Mouse (Mus musculus) hindbrain, embryonic 11.5 days (tissue): ENCODE results near the gene Pigr. TPM values are rescaled to one million over a fixed set of nuclear protein-coding genes. Genes with fewer than 3 reads are reported as not detected.

ENCODE experiments used
- ATAC-seq: fragments of 200-750 bp; cut with Nextera tagmentation; 2 replicates; pipeline ENCODE4 v1.8.0; 2017; ENCODE audit warnings: mild to moderate bottlenecking, moderate TSS enrichment, moderate library complexity; ENCODE audit not compliant: low FRiP score
- DNase-seq: peaks from one replicate; pipeline ENCODE4 v3.0.0-alpha.2; 2015; ENCODE audit warnings: low spot score
- H3K27ac ChIP-seq: fragments of 300-500 bp; sonication (generic); 2 replicates; pipeline ENCODE4 v1.5.1; 2014; ENCODE audit warnings: mild to moderate bottlenecking, low read depth, low read length
- H3K27me3 ChIP-seq: fragments of 300-500 bp; sonication (generic); 2 replicates; pipeline ENCODE4 v1.6.1; 2014; ENCODE audit warnings: mild to moderate bottlenecking, low read length, moderate library complexity, mixed read lengths; ENCODE audit not compliant: control insufficient read depth, insufficient read depth
- H3K36me3 ChIP-seq: fragments of 300-500 bp; sonication (generic); 2 replicates; pipeline ENCODE4 v1.6.1; 2014; ENCODE audit warnings: mild to moderate bottlenecking, low read length, moderate library complexity, mixed read lengths; ENCODE audit not compliant: control insufficient read depth, insufficient read depth
- H3K4me1 ChIP-seq: fragments of 300-500 bp; sonication (generic); replicated peaks from 2 replicates; pipeline ENCODE4 v1.6.1; 2014; ENCODE audit warnings: low read length, mixed read lengths; ENCODE audit not compliant: control insufficient read depth, insufficient read depth
- H3K4me2 ChIP-seq: fragments of 300-500 bp; sonication (generic); replicated peaks from 2 replicates; pipeline ENCODE4 v1.6.1; 2014; ENCODE audit warnings: mild to moderate bottlenecking, low read depth, low read length
- H3K4me3 ChIP-seq: fragments of 300-500 bp; sonication (generic); 2 replicates; pipeline ENCODE4 v1.5.1; 2014; ENCODE audit warnings: low read depth, low read length
- H3K9ac ChIP-seq: fragments of 300-500 bp; sonication (generic); 2 replicates; pipeline ENCODE4 v1.6.1; 2014; ENCODE audit warnings: low read depth, low read length
- H3K9me3 ChIP-seq: fragments of 300-500 bp; sonication (generic); 2 replicates; pipeline ENCODE4 v1.6.1; 2016; ENCODE audit warnings: low read length; ENCODE audit not compliant: control insufficient read depth
- WGBS: fragments of 180-500 bp; shearing (Covaris S2); extraction: QIAGEN DNeasy Blood & Tissue Kit; methylation state at CpG from one replicate; pipeline ENCODE4 v1.1.7; 2014; 5-methylcytosine and 5-hydroxymethylcytosine counted together
- polyA plus RNA-seq: library from polyadenylated mRNA; unstranded; fragments of >200 nt; fragmentation: Nextera tagmentation; extraction: Ambion mirVana; gene quantifications from 2 replicates; pipeline ENCODE4 v1.2.1, GENCODE M21; 2014

The Pigr gene
- polyA plus RNA-seq, 1 experiment from 2014 or later: not detected

- Histone ChIP-seq H3K36me3 (no peaks in the 10 kb centered on the region), H3K9me3 (no peaks in the 10 kb centered on the region), H3K4me2 (no peak overlapping the region), H3K27me3 (no peaks in the 10 kb centered on the region), H3K9ac (no peak overlapping the region), H3K4me1 (no peaks in the 10 kb centered on the region), H3K4me3 (no peak overlapping the region), H3K27ac (no peak overlapping the region)
- ATAC-seq: no peak
- 88% methylated on average over 3 of the region's 3 CpGs for WGBS
- DNase-seq: no peak
These were observed 27.9 kb upstream of the Pigr start for GRCm38 (mm10) chr1:130798551-130798950.

DNA sequence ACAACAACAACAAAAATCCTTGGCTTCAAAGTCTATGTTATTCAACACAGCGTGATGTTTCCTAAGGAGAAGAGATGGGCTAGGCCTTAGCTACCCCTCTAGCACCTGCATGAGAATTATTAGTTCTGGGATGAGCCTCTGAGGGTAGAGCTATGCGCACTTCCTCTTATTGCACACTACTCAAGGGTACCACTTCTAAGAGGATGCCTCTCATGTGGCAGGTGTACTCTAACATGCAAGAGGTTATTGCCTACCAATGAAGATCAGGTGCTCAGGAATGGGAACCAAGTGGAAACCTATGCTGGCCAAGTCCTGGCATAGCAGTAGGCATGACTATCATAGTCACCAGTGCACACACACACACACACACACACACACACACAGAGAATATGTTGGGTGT lies 27.1 kb upstream of the Pigr start:
- Histone ChIP-seq H3K36me3 (no peaks in the 10 kb centered on the region), H3K4me3 (no peak overlapping the region), H3K4me1 (no peaks in the 10 kb centered on the region), H3K27me3 (no peaks in the 10 kb centered on the region), H3K9me3 (no peaks in the 10 kb centered on the region), H3K4me2 (no peak overlapping the region), H3K27ac (no peak overlapping the region), H3K9ac (no peak overlapping the region)
- DNase-seq (no peak), ATAC-seq (no peak)
- WGBS: 92% methylated on average over 2 of the region's 2 CpGs

DNA sequence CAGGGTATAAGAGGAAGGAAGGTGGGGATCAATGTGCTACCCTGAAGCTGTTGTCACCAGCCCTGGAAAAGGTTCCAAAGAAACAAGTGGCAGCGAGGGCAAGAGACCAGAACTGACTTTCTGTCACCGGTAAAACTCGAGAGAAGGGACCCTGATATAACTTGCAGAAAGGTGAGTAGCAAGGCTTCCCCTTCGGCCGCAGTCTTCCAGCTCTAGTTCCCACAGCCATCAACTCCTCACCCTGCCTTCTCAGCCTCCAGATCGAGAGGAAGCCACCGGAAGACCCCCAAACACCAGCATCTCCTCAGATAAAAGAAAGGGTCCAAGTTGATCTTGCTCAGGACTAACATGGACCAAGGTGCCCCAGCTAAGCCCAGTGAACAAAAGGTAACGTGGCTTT lies 25.9 kb upstream of the Pigr start, which contains the start of gene Fcamr:
Gene Fcamr, plus strand, starts transcription at position 301 of the 400 bp plus-strand sequence.
- Histone ChIP-seq H3K4me2 (no peak within 1 kb of the TSS), H3K36me3 (no peaks in the 10 kb centered on the region), H3K9ac (no peak within 1 kb of the TSS), H3K27me3 (no peaks in the 10 kb centered on the region), H3K4me3 (no peak within 1 kb of the TSS), H3K9me3 (no peaks in the 10 kb centered on the region), H3K4me1 (no peaks in the 10 kb centered on the region), H3K27ac (no peak within 1 kb of the TSS)
- 89% methylated on average over 8 of the region's 8 CpGs for WGBS
- ATAC-seq (no peak), DNase-seq (no peak)

DNA sequence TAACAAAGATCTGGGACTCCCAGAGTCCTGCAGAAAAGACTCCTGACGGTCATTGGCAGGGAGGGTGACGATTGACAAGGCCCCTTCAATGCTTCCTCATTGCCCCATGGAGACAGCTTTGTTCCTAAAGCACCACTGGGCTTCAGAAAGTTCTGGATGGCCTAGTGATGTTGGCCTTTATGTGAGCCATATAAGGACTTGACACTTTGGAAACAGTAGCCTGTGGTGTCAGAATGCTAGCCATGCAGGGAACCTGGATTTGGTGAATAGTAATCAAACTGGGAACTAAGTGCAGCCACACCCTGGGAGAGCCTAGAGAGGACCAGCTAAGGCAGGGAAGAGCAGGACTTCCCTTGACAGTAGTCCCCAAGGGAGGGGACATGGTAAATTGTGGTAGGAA lies 25.0 kb upstream of the Pigr start:
- no peak overlapping the region for H3K9ac ChIP-seq
- H3K4me2 ChIP-seq: no peak overlapping the region
- DNase-seq (no peak), ATAC-seq (no peak)
- H3K27ac ChIP-seq: no peak overlapping the region
- no peaks in the 10 kb centered on the region for H3K9me3 ChIP-seq
- 58% methylated on average over 2 of the region's 2 CpGs for WGBS
- H3K27me3 ChIP-seq: no peaks in the 10 kb centered on the region
- no peaks in the 10 kb centered on the region for H3K4me1 ChIP-seq
- H3K4me3 ChIP-seq: no peak overlapping the region
- no peaks in the 10 kb centered on the region for H3K36me3 ChIP-seq

DNA sequence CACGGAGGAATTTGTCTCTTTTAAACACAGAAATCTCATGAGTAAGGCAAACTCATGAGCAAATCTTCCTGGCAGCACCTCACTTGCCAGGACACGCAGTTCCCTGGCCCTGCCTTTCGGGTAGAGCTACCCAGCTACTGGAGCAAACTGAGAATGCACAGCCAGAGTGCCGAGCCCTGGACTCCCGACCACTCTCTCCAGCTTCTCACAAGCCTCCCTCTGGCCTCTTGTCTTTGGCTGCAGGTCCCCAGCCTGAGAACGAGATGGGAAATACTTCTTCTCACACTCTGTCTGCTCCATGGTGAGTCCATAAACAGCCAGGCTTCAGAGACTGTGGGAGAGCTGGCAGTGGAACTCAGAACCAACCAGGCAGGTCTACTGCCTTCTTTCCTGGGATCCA lies 23.5 kb upstream of the Pigr start:
- Histone ChIP-seq H3K4me2 (no peak overlapping the region), H3K4me1 (no peaks in the 10 kb centered on the region), H3K9me3 (no peaks in the 10 kb centered on the region), H3K9ac (no peak overlapping the region), H3K27me3 (no peaks in the 10 kb centered on the region), H3K36me3 (no peaks in the 10 kb centered on the region), H3K4me3 (no peak overlapping the region), H3K27ac (no peak overlapping the region)
- DNase-seq: no peak
- whole genome bisulfite sequencing: 58% methylated on average over 6 of the region's 6 CpGs
- no peak for ATAC-seq

DNA sequence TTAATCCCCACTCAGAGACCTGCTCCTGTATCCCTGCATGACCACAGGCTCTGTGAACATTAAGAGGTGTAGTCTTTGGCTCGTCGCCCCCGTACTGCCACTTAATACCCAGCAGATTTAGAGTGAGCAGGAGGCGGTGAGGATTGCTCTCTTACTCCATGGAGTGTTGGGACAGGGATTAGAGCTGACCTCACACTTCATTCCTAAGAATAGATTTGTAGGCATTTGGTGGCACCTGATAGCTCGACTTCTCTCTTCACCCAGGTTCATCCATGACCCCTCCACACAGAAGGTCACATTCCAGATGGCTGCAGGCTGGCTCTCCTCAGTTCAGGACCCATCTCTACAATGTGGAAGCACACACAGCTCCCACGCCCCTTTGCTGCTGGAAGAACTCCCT lies 22.2 kb upstream of the Pigr start:
- DNase-seq (no peak), ATAC-seq (no peak)
- no peak overlapping the region for H3K27ac ChIP-seq
- no peak overlapping the region for H3K4me2 ChIP-seq
- no peak overlapping the region for H3K9ac ChIP-seq
- H3K4me1 ChIP-seq: no peaks in the 10 kb centered on the region
- no peak overlapping the region for H3K4me3 ChIP-seq
- no peaks in the 10 kb centered on the region for H3K9me3 ChIP-seq
- H3K27me3 ChIP-seq: no peaks in the 10 kb centered on the region
- WGBS: 79% methylated on average over 6 of the region's 6 CpGs
- H3K36me3 ChIP-seq: no peaks in the 10 kb centered on the region

DNA sequence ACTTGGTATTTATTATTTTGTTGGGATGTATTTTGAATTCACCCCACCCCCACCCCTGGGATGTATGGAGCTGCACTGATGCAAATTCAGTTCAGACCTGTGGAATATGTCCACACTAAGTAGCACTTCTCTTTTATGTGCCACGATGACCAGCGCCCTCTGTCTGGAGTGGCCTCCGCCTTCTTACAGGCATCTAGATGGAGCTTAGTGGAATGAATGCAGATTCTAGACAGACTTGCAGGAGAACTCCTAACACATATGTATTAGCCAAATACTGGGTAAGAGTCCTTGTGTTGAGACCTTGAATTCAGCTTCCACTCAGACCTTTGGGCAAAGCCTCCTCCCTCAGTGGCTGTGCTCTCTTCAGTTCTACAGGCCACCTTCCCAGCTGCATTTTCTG lies 15.6 kb upstream of the Pigr start:
- no peaks in the 10 kb centered on the region for H3K36me3 ChIP-seq
- no peaks in the 10 kb centered on the region for H3K4me1 ChIP-seq
- no peaks in the 10 kb centered on the region for H3K27me3 ChIP-seq
- no peak overlapping the region for H3K9ac ChIP-seq
- DNase-seq (no peak), ATAC-seq (no peak)
- no peak overlapping the region for H3K27ac ChIP-seq
- no peaks in the 10 kb centered on the region for H3K9me3 ChIP-seq
- 87% methylated on average over 3 of the region's 3 CpGs for WGBS
- H3K4me2 ChIP-seq: no peak overlapping the region
- H3K4me3 ChIP-seq: no peak overlapping the region

DNA sequence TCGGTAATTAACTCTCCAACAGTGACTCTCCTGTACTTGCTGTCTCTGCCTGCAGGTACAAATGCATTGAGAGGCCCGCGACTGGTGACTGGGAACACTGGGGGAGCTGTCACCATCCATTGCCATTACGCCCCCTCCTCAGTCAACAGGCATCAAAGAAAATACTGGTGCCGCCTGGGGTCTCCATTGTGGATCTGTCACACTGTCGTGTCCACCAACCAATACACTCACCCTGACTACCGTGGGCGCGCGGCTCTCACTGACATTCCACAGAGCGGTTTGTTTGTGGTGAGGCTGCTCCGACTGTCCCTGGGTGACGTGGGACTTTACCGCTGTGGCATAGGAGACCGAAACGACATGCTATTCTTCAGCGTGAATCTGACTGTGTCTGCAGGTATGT lies 15.2 kb upstream of the Pigr start:
- H3K27ac ChIP-seq: no peak overlapping the region
- H3K4me2 ChIP-seq: no peak overlapping the region
- H3K9me3 ChIP-seq: no peaks in the 10 kb centered on the region
- no peaks in the 10 kb centered on the region for H3K36me3 ChIP-seq
- no peak overlapping the region for H3K4me3 ChIP-seq
- ATAC-seq (no peak), DNase-seq (no peak)
- WGBS: 54% methylated on average over 17 of the region's 17 CpGs
- H3K27me3 ChIP-seq: no peaks in the 10 kb centered on the region
- H3K9ac ChIP-seq: no peak overlapping the region
- H3K4me1 ChIP-seq: no peaks in the 10 kb centered on the region

GRCm38 (mm10) chr1:130819737-130820136 lies 6.7 kb upstream of the Pigr start:
- Histone ChIP-seq H3K9me3 (no peaks in the 10 kb centered on the region), H3K36me3 (no peaks in the 10 kb centered on the region), H3K4me2 (no peak overlapping the region), H3K27me3 (no peaks in the 10 kb centered on the region), H3K4me3 (no peak overlapping the region), H3K4me1 (no peaks in the 10 kb centered on the region), H3K27ac (no peak overlapping the region), H3K9ac (no peak overlapping the region)
- ATAC-seq (no peak), DNase-seq (no peak)
- WGBS: 79% methylated on average over 1 of the region's 1 CpGs
